Mouse (Mus musculus) limb, embryonic 11.5 days (tissue): Measurements from ENCODE around the gene Mthfd1l. TPM values are rescaled to one million over a fixed set of nuclear protein-coding genes. Genes with fewer than 3 reads are reported as not detected.

Experiments used
- ATAC-seq: fragments of 200-750 bp; cut with Nextera tagmentation; 2 replicates; pipeline ENCODE4 v1.8.0; 2017; ENCODE audit warnings: low read depth; ENCODE audit not compliant: insufficient number of reproducible peaks, low FRiP score, low TSS enrichment
- DNase-seq: peaks from one replicate; pipeline ENCODE4 v3.0.0-alpha.2; 2015; ENCODE audit warnings: low spot score
- H3K27ac ChIP-seq: fragments of 300-500 bp; sonication (generic); replicated peaks from 2 replicates; pipeline ENCODE4 v1.5.1; 2014; ENCODE audit warnings: low read depth, mild to moderate bottlenecking, low read length
- H3K27me3 ChIP-seq: fragments of 300-500 bp; sonication (generic); 2 replicates; pipeline ENCODE4 v1.6.1; 2014; ENCODE audit warnings: mild to moderate bottlenecking, low read length, mixed read lengths; ENCODE audit not compliant: control insufficient read depth, insufficient read depth
- H3K36me3 ChIP-seq: fragments of 300-500 bp; sonication (generic); 2 replicates; pipeline ENCODE4 v1.6.1; 2014; ENCODE audit warnings: mild to moderate bottlenecking, low read length, moderate library complexity, mixed read lengths; ENCODE audit not compliant: control insufficient read depth, insufficient read depth
- H3K4me1 ChIP-seq: fragments of 300-500 bp; sonication (generic); 2 replicates; pipeline ENCODE4 v1.6.1; 2014; ENCODE audit warnings: low read length, mixed read lengths; ENCODE audit not compliant: control insufficient read depth, insufficient read depth
- H3K4me2 ChIP-seq: fragments of 300-500 bp; sonication (generic); 2 replicates; pipeline ENCODE4 v1.6.1; 2014; ENCODE audit warnings: low read depth, mild to moderate bottlenecking, moderate library complexity; ENCODE audit not compliant: severe bottlenecking
- H3K4me3 ChIP-seq: fragments of 300-500 bp; sonication (generic); 2 replicates; pipeline ENCODE4 v1.5.1; 2014; ENCODE audit warnings: low read depth, low read length
- H3K9ac ChIP-seq: fragments of 300-500 bp; sonication (generic); 2 replicates; pipeline ENCODE4 v1.6.1; 2014; ENCODE audit warnings: mild to moderate bottlenecking, low read length
- H3K9me3 ChIP-seq: fragments of 300-500 bp; sonication (generic); 2 replicates; pipeline ENCODE4 v1.6.1; 2016; ENCODE audit warnings: low read length; ENCODE audit not compliant: control insufficient read depth
- WGBS: fragments of 180-500 bp; shearing (Covaris S2); extraction: QIAGEN DNeasy Blood & Tissue Kit; methylation state at CpG from one replicate; pipeline ENCODE4 v1.1.7; 2014; 5-methylcytosine and 5-hydroxymethylcytosine counted together
- polyA plus RNA-seq: library from polyadenylated mRNA; unstranded; fragments of >200 nt; fragmentation: Nextera tagmentation; extraction: Ambion mirVana; gene quantifications from 2 replicates; pipeline ENCODE4 v1.2.1, GENCODE M21; 2014

Mthfd1l gene
- polyA plus RNA-seq, 1 experiment from 2014 or later, result 16.0 TPM

GRCm38 (mm10) chr10:4174717-4175116 is 201.8 kb downstream of the Mthfd1l start:
- Histone ChIP-seq H3K4me3 (no peak overlapping the region), H3K27ac (no peak overlapping the region), H3K4me1 (no peaks in the 10 kb centered on the region), H3K4me2 (no peak overlapping the region), H3K36me3 (no peaks in the 10 kb centered on the region), H3K9me3 (no peaks in the 10 kb centered on the region), H3K9ac (no peak overlapping the region), H3K27me3 (no peaks in the 10 kb centered on the region)
- no peak for ATAC-seq
- 86% methylated on average over 3 of the region's 3 CpGs for WGBS
- DNase-seq, result no peak

GRCm38 (mm10) chr10:4177285-4177684 is 204.4 kb downstream of the Mthfd1l start:
- H3K27me3 ChIP-seq, result no peaks in the 10 kb centered on the region
- H3K4me3 ChIP-seq, result no peak overlapping the region
- H3K4me1 ChIP-seq, result no peaks in the 10 kb centered on the region
- no peak for ATAC-seq
- no peak overlapping the region for H3K4me2 ChIP-seq
- 85% methylated on average over 4 of the region's 4 CpGs for WGBS
- H3K9ac ChIP-seq, result no peak overlapping the region
- DNase-seq, result no peak
- no peaks in the 10 kb centered on the region for H3K36me3 ChIP-seq
- no peak overlapping the region for H3K27ac ChIP-seq
- H3K9me3 ChIP-seq, result no peaks in the 10 kb centered on the region

GRCm38 (mm10) chr10:4179049-4179790 is 206.3 kb downstream of the Mthfd1l start:
- Histone ChIP-seq H3K27me3 (no peaks in the 10 kb centered on the region), H3K9ac (no peak overlapping the region), H3K4me2 (no peak overlapping the region), H3K27ac (no peak overlapping the region), H3K9me3 (no peaks in the 10 kb centered on the region), H3K36me3 (no peaks in the 10 kb centered on the region), H3K4me1 (no peaks in the 10 kb centered on the region), H3K4me3 (no peak overlapping the region)
- 91% methylated on average over 7 of the region's 7 CpGs for WGBS
- no peak for ATAC-seq
- DNase-seq, result no peak

- Histone ChIP-seq H3K4me1 (no peaks in the 10 kb centered on the region), H3K27ac (no peak overlapping the region), H3K27me3 (no peaks in the 10 kb centered on the region), H3K4me2 (no peak overlapping the region), H3K9me3 (no peaks in the 10 kb centered on the region), H3K36me3 (no peaks in the 10 kb centered on the region), H3K4me3 (no peak overlapping the region), H3K9ac (no peak overlapping the region)
- WGBS, result 54% methylated on average over 1 of the region's 1 CpGs
- no peak for ATAC-seq
- DNase-seq, result no peak
Measured at GRCm38 (mm10) chr10:4181953-4182352, 209.0 kb downstream of the Mthfd1l start.

- Histone ChIP-seq H3K27me3 (no peaks in the 10 kb centered on the region), H3K9ac (no peak overlapping the region), H3K27ac (no peak overlapping the region), H3K4me1 (no peaks in the 10 kb centered on the region), H3K4me2 (no peak overlapping the region), H3K36me3 (no peaks in the 10 kb centered on the region), H3K4me3 (no peak overlapping the region), H3K9me3 (no peaks in the 10 kb centered on the region)
- no peak for ATAC-seq
- WGBS, result 84% methylated on average over 2 of the region's 2 CpGs
- DNase-seq, result no peak
Measured at GRCm38 (mm10) chr10:4182406-4182805, 209.5 kb downstream of the Mthfd1l start.

- H3K9me3 ChIP-seq, result no peaks in the 10 kb centered on the region
- H3K4me2 ChIP-seq, result no peak overlapping the region
- no peak for DNase-seq
- no peak overlapping the region for H3K4me3 ChIP-seq
- H3K27ac ChIP-seq, result no peak overlapping the region
- H3K9ac ChIP-seq, result no peak overlapping the region
- H3K36me3 ChIP-seq, result no peaks in the 10 kb centered on the region
- no peaks in the 10 kb centered on the region for H3K4me1 ChIP-seq
- WGBS, result 91% methylated on average over 18 of the region's 18 CpGs
- H3K27me3 ChIP-seq, result no peaks in the 10 kb centered on the region
- ATAC-seq, result no peak
Measured at GRCm38 (mm10) chr10:4188614-4189402, 215.9 kb downstream of the Mthfd1l start.

GRCm38 (mm10) chr10:4189422-4189821 is 216.5 kb downstream of the Mthfd1l start:
- H3K4me3 ChIP-seq, result no peak overlapping the region
- 74% methylated on average over 6 of the region's 6 CpGs for WGBS
- no peaks in the 10 kb centered on the region for H3K36me3 ChIP-seq
- ATAC-seq, result no peak
- no peaks in the 10 kb centered on the region for H3K9me3 ChIP-seq
- no peak overlapping the region for H3K4me2 ChIP-seq
- H3K27me3 ChIP-seq, result no peaks in the 10 kb centered on the region
- no peak for DNase-seq
- H3K27ac ChIP-seq, result no peak overlapping the region
- no peak overlapping the region for H3K9ac ChIP-seq
- no peaks in the 10 kb centered on the region for H3K4me1 ChIP-seq

GRCm38 (mm10) chr10:4198978-4199377 is 226.1 kb downstream of the Mthfd1l start:
- no peak for ATAC-seq

More at GRCm38 (mm10) chr10:4198978-4199377, 226.1 kb downstream of the Mthfd1l start:
- no peak for DNase-seq
- no peak overlapping the region for H3K9ac ChIP-seq
- H3K9me3 ChIP-seq, result no peaks in the 10 kb centered on the region
- H3K27me3 ChIP-seq, result no peaks in the 10 kb centered on the region
- no peaks in the 10 kb centered on the region for H3K36me3 ChIP-seq
- no peak overlapping the region for H3K27ac ChIP-seq
- WGBS, result 88% methylated on average over 6 of the region's 6 CpGs
- no peak overlapping the region for H3K4me2 ChIP-seq
- no peak overlapping the region for H3K4me3 ChIP-seq
- no peaks in the 10 kb centered on the region for H3K4me1 ChIP-seq
